Mouse (Mus musculus) ES-E14 (cell line): ENCODE results near the gene Sptbn2. TPM values are rescaled to one million over a fixed set of nuclear protein-coding genes. Genes with fewer than 3 reads are reported as not detected.

Source experiments
- DNase-seq: peaks from one replicate; pipeline ENCODE4 v3.0.0-alpha.2; 2013; ENCODE audit warnings: low read depth, low spot score
- H3K27ac ChIP-seq: 2 replicates; pipeline ENCODE4 v1.5.1; 2012; ENCODE audit warnings: low read depth, mild to moderate bottlenecking, low read length, moderate library complexity, mixed read lengths; ENCODE audit not compliant: poor library complexity, insufficient read depth, severe bottlenecking
- H3K36me3 ChIP-seq: 2 replicates; pipeline ENCODE4 v1.6.1; 2012; ENCODE audit warnings: mild to moderate bottlenecking, low read length, moderate library complexity, mixed read lengths; ENCODE audit not compliant: control insufficient read depth, poor library complexity, insufficient read depth, severe bottlenecking
- H3K4me1 ChIP-seq, 2 experiments: fragments of 150-350 bp in 1 of 2; sonication (generic) in 1 of 2; 2 replicates each; pipeline ENCODE4 v1.6.1; 2012; ENCODE audit warnings: low read length in 2 of 2, mild to moderate bottlenecking in 1 of 2, mixed read lengths in 1 of 2; ENCODE audit not compliant: control insufficient read depth in 2 of 2, insufficient read depth in 2 of 2, poor library complexity in 1 of 2
- H3K4me3 ChIP-seq, 2 experiments: fragments of 150-350 bp in 1 of 2; sonication (generic) in 1 of 2; 2 replicates each; pipeline ENCODE4 v1.5.1; 2012; ENCODE audit warnings: low read length in 2 of 2, low read depth in 1 of 2, mild to moderate bottlenecking in 1 of 2, mixed read lengths in 1 of 2; ENCODE audit not compliant: insufficient read depth in 1 of 2, poor library complexity in 1 of 2, severe bottlenecking in 1 of 2
- H3K9ac ChIP-seq: 2 replicates; pipeline ENCODE4 v1.6.1; 2012; ENCODE audit warnings: low read depth, mild to moderate bottlenecking, low read length, mixed read lengths; ENCODE audit not compliant: poor library complexity, insufficient read depth, severe bottlenecking
- H3K9me3 ChIP-seq: fragments of 150-350 bp; sonication (generic); 2 replicates; pipeline ENCODE4 v1.6.1; 2012; ENCODE audit warnings: low read depth, mild to moderate bottlenecking, low read length; ENCODE audit not compliant: control insufficient read depth, insufficient read depth
- CHD2 ChIP-seq: IDR thresholded peaks from 2 replicates; pipeline ENCODE4 v1.6.1; 2014; ENCODE audit warnings: mild to moderate bottlenecking, low read depth, low read length, inconsistent platforms
- HCFC1 ChIP-seq: IDR thresholded peaks from 2 replicates; pipeline ENCODE4 v1.6.1; 2012; ENCODE audit warnings: low read length, inconsistent platforms, borderline replicate concordance; ENCODE audit not compliant: insufficient read depth
- MAFK ChIP-seq: IDR thresholded peaks from 2 replicates; pipeline ENCODE4 v1.6.1; 2014; ENCODE audit warnings: mild to moderate bottlenecking, low read depth, low read length, inconsistent platforms; ENCODE audit not compliant: insufficient read depth
- ZC3H11A ChIP-seq: IDR thresholded peaks from 2 replicates; pipeline ENCODE4 v1.6.1; 2012; ENCODE audit warnings: low read depth, mild to moderate bottlenecking, inconsistent platforms, low read length, borderline replicate concordance
- ZNF384 ChIP-seq: IDR thresholded peaks from 2 replicates; pipeline ENCODE4 v1.6.1; 2012; ENCODE audit warnings: low read depth, low read length, inconsistent platforms
- in situ Hi-C, 2 experiments: fragments of 600-800 bp; cut with MboI; formaldehyde crosslinking; loops; one replicate each; pipeline ENCODE4 v1.15.1; 2025; ENCODE audit warnings: low sequenced_read_pairs in 2 of 2, inconsistent platforms in 1 of 2; ENCODE audit not compliant: unreplicated experiment in 2 of 2
- total RNA-seq: library from RNA; depleted of rRNA; stranded (reverse); fragments of 300-350 nt; gene quantifications from 2 replicates; pipeline ENCODE4 v1.2.3, GENCODE M21; 2012; rRNA removed

Gene Sptbn2
- total RNA-seq, 1 experiment: 14.1 TPM

DNA sequence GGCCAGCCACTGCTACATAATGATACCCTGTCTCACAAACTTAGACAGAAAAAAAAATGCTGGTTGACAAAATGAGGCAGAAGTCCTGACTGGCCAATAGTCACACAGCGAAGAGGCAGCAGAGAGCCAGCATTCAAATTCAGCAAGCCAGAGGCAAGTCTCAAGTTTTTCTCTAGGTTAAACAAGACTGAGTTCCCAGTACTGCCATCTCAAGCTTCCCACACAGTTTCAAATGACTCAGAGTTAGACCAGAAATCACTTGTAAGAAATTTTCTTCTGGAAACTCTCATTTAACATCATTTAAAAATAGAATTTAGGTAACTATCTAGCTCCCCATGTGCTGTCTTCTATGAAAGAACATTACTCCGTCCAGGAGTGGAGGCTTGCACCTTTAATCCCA, 86.9 kb downstream of the Sptbn2 start:
- TF ChIP-seq ZC3H11A (no peak), CHD2 (no peak), HCFC1 (no peak), ZNF384 (no peak), MAFK (no peak)
- Histone ChIP-seq H3K27ac (no peak overlapping the region), H3K9ac (no peak overlapping the region), H3K36me3 (peaks cover 39% of the 10 kb centered on the region), H3K4me3 (no peak overlapping the region), H3K9me3 (no peaks in the 10 kb centered on the region), H3K4me1 (peaks cover 5 to 20% of the 10 kb centered on the region in 2 experiments; a peak in 3 of 4 replicates)
- no peak for DNase-seq
- in situ Hi-C loops: no loop called here

DNA sequence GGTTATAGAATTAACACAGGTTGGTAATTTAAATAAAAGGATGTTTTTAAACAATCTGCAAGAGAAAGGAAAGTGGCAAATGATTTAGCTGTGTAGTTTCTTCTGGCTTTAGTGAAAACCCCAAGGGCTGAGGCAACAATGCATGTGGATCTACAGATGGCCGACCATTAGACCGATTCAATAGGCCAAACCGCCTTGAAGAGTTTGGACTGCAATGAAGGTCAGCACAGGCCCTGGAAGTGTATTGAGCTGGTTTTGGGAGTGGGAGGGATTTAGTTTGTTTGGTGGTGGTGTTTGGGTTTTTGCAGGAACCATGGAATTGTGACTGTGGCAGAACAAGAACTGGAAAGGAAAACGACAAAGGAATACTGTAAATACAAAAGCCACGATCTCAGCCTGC, 88.1 kb downstream of the Sptbn2 start:
- peaks cover 5 to 25% of the 10 kb centered on the region in 2 experiments; a peak in 3 of 4 replicates for H3K4me1 ChIP-seq
- H3K27ac ChIP-seq: no peak overlapping the region
- in situ Hi-C loops: no loop called here
- DNase-seq: no peak
- no peak overlapping the region for H3K4me3 ChIP-seq
- peaks cover 47% of the 10 kb centered on the region for H3K36me3 ChIP-seq
- H3K9ac ChIP-seq: no peak overlapping the region
- no peaks in the 10 kb centered on the region for H3K9me3 ChIP-seq
- TF ChIP-seq ZC3H11A (no peak), MAFK (no peak), ZNF384 (no peak)

Other genes with a start within 250 kb of the Sptbn2 start
- gene Syt12, start 233.7 kb upstream of the Sptbn2 start, total RNA-seq: 0.58 and 1.1 TPM in 2 replicates
- gene 2010003K11Rik, start 212.6 kb upstream of the Sptbn2 start, total RNA-seq: not detected in 2 replicates
- 35.6 and 44.6 TPM in 2 replicates for gene Pcx, start 200.7 kb upstream of the Sptbn2 start, total RNA-seq
- 22.8 and 33.9 TPM in 2 replicates for gene Lrfn4, start 95.5 kb upstream of the Sptbn2 start, total RNA-seq
- gene Rce1, start 85.5 kb upstream of the Sptbn2 start, total RNA-seq: 63.6 and 103 TPM in 2 replicates
- gene Gm960, start 12.5 kb upstream of the Sptbn2 start, total RNA-seq: 0.79 and 1.1 TPM in 2 replicates
- gene Rbm4b, start 45.3 kb downstream of the Sptbn2 start, total RNA-seq: 11.1 and 11.3 TPM in 2 replicates
- gene Rbm4, start 82.7 kb downstream of the Sptbn2 start, total RNA-seq: 122 and 134 TPM in 2 replicates
- 40.0 and 49.8 TPM in 2 replicates for gene Gm21992, start 100.4 kb downstream of the Sptbn2 start, total RNA-seq
- gene Rbm14, start 100.5 kb downstream of the Sptbn2 start, total RNA-seq: 91.7 and 99.1 TPM in 2 replicates
- 49.9 and 53.0 TPM in 2 replicates for gene Ccs, start 128.2 kb downstream of the Sptbn2 start, total RNA-seq
- 0.13 and 0.16 TPM in 2 replicates for gene Ccdc87, start 128.2 kb downstream of the Sptbn2 start, total RNA-seq
- gene Ctsf, start 144.0 kb downstream of the Sptbn2 start, total RNA-seq: 59.2 and 98.6 TPM in 2 replicates
- 48.4 and 91.8 TPM in 2 replicates for gene Actn3, start 166.7 kb downstream of the Sptbn2 start, total RNA-seq
- gene Zdhhc24, start 167.5 kb downstream of the Sptbn2 start, total RNA-seq: 12.4 and 15.7 TPM in 2 replicates
- 5.4 and 6.8 TPM in 2 replicates for gene Bbs1, start 195.5 kb downstream of the Sptbn2 start, total RNA-seq
- 126 and 143 TPM in 2 replicates for gene Dpp3, start 217.1 kb downstream of the Sptbn2 start, total RNA-seq
- 0.76 and 2.1 TPM in 2 replicates for gene Peli3, start 232.0 kb downstream of the Sptbn2 start, total RNA-seq